Mouse (Mus musculus): ENCODE measurements around the gene Itih3. TPM values are rescaled to one million over a fixed set of nuclear protein-coding genes. Genes with fewer than 3 reads are reported as not detected.

Itih3 gene
- total RNA-seq, 2 experiments from 2014 or later, result 8.1 to 12.0 TPM

- DNase-seq (ENCODE audit: low spot score in 2 of 2), result peak in 1 of 2 experiments; percentile 58
- intact Hi-C loops (cut with DNase I), result no loop called here
These were observed 53.1 kb downstream of the Itih3 start for GRCm38 (mm10) chr14:30870206-30871147.

GRCm38 (mm10) chr14:30869391-30869801 is 54.2 kb downstream of the Itih3 start:
- intact Hi-C loops (cut with DNase I), result loop anchor here (5.0 kb wide), 3 partner anchors 42 to 277 kb away; partner anchors contain the start of genes Itih1 and Tmem110
- no peak for DNase-seq (ENCODE audit: low spot score in 2 of 2)

GRCm38 (mm10) chr14:30868826-30869225 is 54.7 kb downstream of the Itih3 start:
- intact Hi-C loops (cut with DNase I), result loop anchor here (5.0 kb wide), 3 partner anchors 42 to 277 kb away; partner anchors contain the start of genes Itih1 and Tmem110
- DNase-seq (ENCODE audit: low spot score in 2 of 2), result no peak

DNA sequence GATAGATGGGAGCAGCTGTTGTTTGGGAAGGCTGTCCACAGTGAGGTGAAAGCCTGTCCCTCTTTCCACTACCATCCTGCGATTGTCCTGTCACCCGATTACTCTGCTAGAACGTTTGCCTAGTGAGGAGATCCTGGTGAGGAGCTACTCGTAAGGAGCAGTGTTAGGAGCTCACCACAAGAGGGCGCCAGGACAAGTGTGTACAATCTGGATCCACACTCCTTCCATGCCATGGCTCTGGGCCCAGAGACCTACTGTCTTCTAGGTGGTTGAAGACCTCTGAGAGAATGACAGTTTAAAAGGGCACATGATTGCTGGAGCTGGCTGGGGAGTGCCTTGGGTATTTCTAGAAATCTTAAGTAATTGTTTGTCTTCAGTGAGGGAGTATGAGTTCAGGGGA is 56.5 kb downstream of the Itih3 start:
- peak; percentile 79 to 84 for DNase-seq (ENCODE audit: low spot score in 2 of 2)
- intact Hi-C loops (cut with DNase I), result loop anchor here (5.0 kb wide), 3 partner anchors 40 to 275 kb away; partner anchors contain the start of genes Itih1 and Tmem110

DNA sequence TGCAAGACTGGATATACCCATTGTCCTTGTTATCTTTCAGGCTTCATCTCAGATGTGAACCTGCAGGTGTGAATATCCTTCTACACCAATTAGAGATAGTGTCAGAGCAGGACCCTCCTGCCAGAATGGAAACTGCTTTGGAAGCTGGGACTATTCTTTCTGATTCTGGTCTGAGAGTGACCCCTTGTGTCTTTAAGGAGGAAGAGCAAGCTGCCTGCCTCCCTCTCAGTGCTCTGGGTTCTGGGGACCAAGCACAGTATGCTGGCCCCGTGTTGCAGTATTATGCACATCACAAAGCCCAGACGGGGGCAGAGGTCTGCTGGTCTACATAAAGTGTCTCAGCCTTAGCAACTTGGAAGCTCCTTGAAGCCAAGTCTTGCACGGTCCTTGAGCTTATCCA is 58.2 kb downstream of the Itih3 start:
- intact Hi-C loops (cut with DNase I), result loop anchor here (5.0 kb wide), 3 partner anchors 38 to 273 kb away; partner anchors contain the start of genes Itih1 and Tmem110

DNA sequence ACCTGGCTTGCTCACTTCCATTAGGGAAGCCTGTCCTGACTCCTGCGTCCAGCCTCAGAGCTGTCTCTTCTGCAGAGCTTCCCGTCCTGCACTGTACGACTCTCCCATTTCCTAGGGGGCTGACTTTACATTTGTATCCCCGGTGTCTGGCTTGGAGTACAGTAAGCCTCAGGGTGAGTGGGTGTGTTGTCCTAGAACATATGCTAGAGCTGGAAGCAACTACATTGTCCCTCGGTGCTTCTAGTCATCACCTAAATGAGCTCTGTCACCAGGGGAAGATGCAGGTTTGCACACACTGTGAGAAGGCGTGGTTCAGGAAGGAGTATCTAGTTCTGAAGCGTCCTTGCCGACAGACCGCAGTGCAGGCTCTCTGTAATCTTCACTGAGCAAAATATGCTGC is 61.2 kb downstream of the Itih3 start:
- DNase-seq (ENCODE audit: low spot score in 2 of 2), result no peak
- intact Hi-C loops (cut with DNase I), result no loop called here

More for the DNA sequence above, 58.2 kb downstream of the Itih3 start:
- DNase-seq (ENCODE audit: low spot score in 2 of 2), result no peak

DNA sequence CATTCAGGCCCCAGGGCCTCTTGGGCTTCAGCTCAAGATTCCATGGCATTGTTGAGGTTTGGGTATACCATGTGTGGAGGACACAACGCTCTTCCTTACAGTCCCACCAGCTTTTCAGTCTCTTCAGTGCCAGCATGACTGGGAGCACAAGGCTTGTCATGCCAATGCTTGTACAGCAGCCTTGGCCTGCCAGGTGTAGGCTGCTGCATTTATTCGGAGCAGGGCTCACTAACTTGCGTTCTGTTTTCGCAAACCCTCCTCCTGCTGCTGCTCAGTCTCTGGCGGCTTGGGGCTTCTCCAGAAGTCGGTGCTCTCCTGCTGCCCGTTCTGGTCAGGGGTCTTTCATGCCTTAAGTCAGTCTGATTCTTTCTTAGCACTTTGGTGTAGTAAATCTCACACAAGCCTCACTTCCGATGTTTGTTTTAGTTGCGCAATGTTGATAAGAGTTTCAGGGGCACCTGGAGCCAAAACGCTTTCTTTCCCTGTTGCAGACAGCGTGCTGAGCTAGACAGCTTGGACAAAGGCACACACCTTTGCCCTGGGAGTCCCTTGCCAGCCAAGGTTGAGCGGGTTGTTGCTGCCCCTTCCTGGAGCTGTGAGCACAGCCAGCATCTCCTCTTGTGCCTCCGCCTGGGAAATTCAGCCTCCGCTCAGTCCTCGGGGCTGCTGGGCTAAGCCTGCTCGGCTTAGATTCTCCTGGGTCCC is 62.0 kb downstream of the Itih3 start:
- intact Hi-C loops (cut with DNase I), result no loop called here
- DNase-seq (ENCODE audit: low spot score in 2 of 2), result no peak

Other genes with a start within 250 kb of the Itih3 start
- gene Sfmbt1, start 208.9 kb downstream of the Itih3 start, total RNA-seq (2021), result 10 to 100 TPM; 26.0 to 29.9 TPM
- gene Tmem110, start 98.2 kb downstream of the Itih3 start, total RNA-seq (2021), result 10 to 100 TPM; 21.0 to 22.1 TPM
- 1 to 10 TPM; 3.9 to 5.1 TPM for gene Mustn1, start 44.6 kb downstream of the Itih3 start, total RNA-seq (2021)
- gene Itih4, start 37.3 kb downstream of the Itih3 start, total RNA-seq (2021), result not detected
- not detected for gene Itih1, start 19.5 kb upstream of the Itih3 start, total RNA-seq (2021)
- gene Nek4, start 27.6 kb upstream of the Itih3 start, total RNA-seq (2021), result 10 to 100 TPM; 14.0 to 14.1 TPM
- gene Glt8d1, start 77.6 kb upstream of the Itih3 start, total RNA-seq (2021), result 10 to 100 TPM; 27.2 to 30.7 TPM
- 100 to 1,000 TPM; 171 to 175 TPM for gene Spcs1, start 77.9 kb upstream of the Itih3 start, total RNA-seq (2021)
- 10 to 100 TPM; 50.7 to 53.6 TPM for gene Pbrm1, start 95.4 kb upstream of the Itih3 start, total RNA-seq (2021)
- gene Gnl3, start 95.4 kb upstream of the Itih3 start, total RNA-seq (2021), result 10 to 100 TPM; 44.4 to 45.4 TPM
- gene Smim4, start 205.2 kb upstream of the Itih3 start, total RNA-seq (2021), result 10 to 100 TPM; 27.3 to 28.2 TPM
- 1 to 10 TPM; 5.7 to 6.4 TPM for gene Nt5dc2, start 207.3 kb upstream of the Itih3 start, total RNA-seq (2021)
- gene Stab1, start 244.9 kb upstream of the Itih3 start, total RNA-seq (2021), result 10 to 100 TPM; 26.8 to 31.4 TPM